8 mouse cellular contexts compared by ENCODE assay signal in the genomic region with DNA sequence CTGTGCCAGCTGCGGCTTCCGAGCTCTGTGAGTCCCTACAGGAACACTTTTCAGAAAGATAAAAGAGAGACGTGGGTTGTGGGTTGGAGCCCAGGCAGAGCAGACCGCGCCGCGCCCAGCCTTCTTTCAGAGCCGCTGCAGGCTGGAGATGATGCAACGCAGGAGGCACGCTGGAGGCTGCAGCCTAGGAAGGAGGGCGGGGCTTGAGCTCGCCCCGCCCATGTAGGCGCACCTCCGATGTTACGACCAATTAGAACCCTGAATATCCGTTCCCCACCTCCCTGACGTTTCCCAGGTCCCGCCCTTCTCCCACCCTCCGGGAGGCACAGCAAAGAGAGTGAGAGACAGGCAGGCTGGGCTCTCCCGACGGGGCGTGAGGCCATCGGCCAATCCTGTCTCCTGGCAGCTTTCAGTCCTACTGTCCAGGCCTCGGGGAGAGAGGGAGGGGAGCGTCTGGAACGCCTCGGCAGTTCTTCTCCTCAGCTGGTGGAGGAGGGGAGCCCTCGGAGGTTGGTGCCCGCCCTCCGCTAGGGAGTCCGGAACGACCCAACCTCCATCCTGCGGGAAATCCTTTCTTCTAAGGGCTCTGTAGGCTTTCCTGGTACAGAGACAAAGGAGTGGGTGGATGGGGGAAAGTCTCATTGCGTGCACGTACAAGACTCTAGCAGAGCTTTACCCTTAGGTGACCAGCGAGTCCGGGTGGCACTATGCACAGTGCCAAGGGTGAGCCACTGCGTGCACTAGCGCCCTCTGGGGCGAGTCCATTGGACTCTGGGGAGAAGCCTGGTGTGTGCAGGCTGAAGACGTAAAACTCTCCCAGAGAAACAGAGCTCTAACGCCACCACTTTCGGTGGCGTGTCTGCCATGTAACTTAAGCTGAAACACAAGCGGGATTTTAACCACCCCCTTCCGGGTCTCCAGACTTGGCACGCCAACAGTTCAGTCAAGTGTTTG. TPM values are rescaled to one million over a fixed set of nuclear protein-coding genes. Genes with fewer than 3 reads are reported as not detected.
A peak's percentile ranks its signal among the peaks of the same experiment; 100 is the strongest.
DNase-seq lines count a peak whose midpoint lies in the region; ATAC-seq lines count a peak whose summit lies in the region.

A gene (minus strand): TSS at position 153 of the 954 bp plus-strand sequence.

- H3K4me1 ChIP-seq in brown adipose tissue, adult 24 weeks (ENCODE audit: control insufficient read depth, insufficient read depth, insufficient read length, low read length): 0 out of 2 replicates have a peak, but pooled peaks cover 3% of the 10 kb centered on the region
- H3K4me1 ChIP-seq in heart, embryonic 13.5 days: peaks cover 28% of the 10 kb centered on the region
- peaks cover 48% of the 10 kb centered on the region for H3K4me1 ChIP-seq in liver, embryonic 12.5 days
- peaks cover 6% of the 10 kb centered on the region; the same call in 1 of the 2 replicates for H3K4me1 ChIP-seq in stomach, embryonic 15.5 days

- H3K9ac ChIP-seq in heart, embryonic 13.5 days: peak within 1 kb of the TSS; percentile 90
- peak within 1 kb of the TSS; percentile 92 for H3K9ac ChIP-seq in liver, embryonic 12.5 days
- H3K9ac ChIP-seq in stomach, embryonic 15.5 days: peak within 1 kb of the TSS; percentile 73

- peak; percentile 96 for DNase-seq in CD4-positive, CD25-positive, alpha-beta regulatory T cell, adult 2 months (ENCODE audit: low read depth, low spot score)
- peak; percentile 74 for DNase-seq in fat pad, adult 2 months (ENCODE audit: extremely low read depth, low read depth, low spot score)
- DNase-seq in kidney, postnatal 10 days: peak; percentile 95
- peak; percentile 72 to 82 for DNase-seq in natural killer cell, adult 2 months (ENCODE audit: low spot score in 2 of 2)

- H3K36me3 ChIP-seq in heart, embryonic 13.5 days: no peaks in the 10 kb centered on the region
- peaks cover 5% of the 10 kb centered on the region for H3K36me3 ChIP-seq in liver, embryonic 12.5 days
- H3K36me3 ChIP-seq in stomach, embryonic 15.5 days: no peaks in the 10 kb centered on the region

- ATAC-seq in heart, embryonic 13.5 days (ENCODE audit: extremely low read depth, insufficient number of reproducible peaks, low FRiP score, low TSS enrichment): peak; percentile 96
- ATAC-seq in liver, embryonic 12.5 days: peak; percentile 98
- peak; percentile 98 for ATAC-seq in stomach, embryonic 15.5 days (ENCODE audit: insufficient read depth, low FRiP score, low read depth)

- peak within 1 kb of the TSS; percentile 70 for H3K4me3 ChIP-seq in brown adipose tissue, adult 24 weeks (ENCODE audit: insufficient read depth, low read depth, low read length)
- H3K4me3 ChIP-seq in heart, embryonic 13.5 days: peak within 1 kb of the TSS; percentile 81
- peak within 1 kb of the TSS; percentile 81 for H3K4me3 ChIP-seq in liver, embryonic 12.5 days
- peak within 1 kb of the TSS; percentile 75 for H3K4me3 ChIP-seq in stomach, embryonic 15.5 days (replicated peaks)

- under 1% methylated on average over 48 of the region's 48 CpGs for WGBS in heart, embryonic 13.5 days
- WGBS in liver, embryonic 12.5 days (ENCODE audit: insufficient replicate concordance): under 1% methylated on average over 48 of the region's 48 CpGs
- WGBS in stomach, embryonic 15.5 days: under 1% methylated on average over 48 of the region's 48 CpGs

- peak within 1 kb of the TSS; percentile 99 for H3K4me2 ChIP-seq in heart, embryonic 13.5 days
- peak within 1 kb of the TSS; percentile 99 for H3K4me2 ChIP-seq in liver, embryonic 12.5 days
- peak within 1 kb of the TSS; percentile 98 for H3K4me2 ChIP-seq in stomach, embryonic 15.5 days

- H3K27me3 ChIP-seq in heart, embryonic 13.5 days (replicated peaks): peaks cover 25% of the 10 kb centered on the region
- no peaks in the 10 kb centered on the region for H3K27me3 ChIP-seq in liver, embryonic 12.5 days (replicated peaks)
- H3K27me3 ChIP-seq in stomach, embryonic 15.5 days (replicated peaks): no peaks in the 10 kb centered on the region

- H3K27ac ChIP-seq in brown adipose tissue, adult 24 weeks (replicated peaks; ENCODE audit: low read depth, low read length): peak within 1 kb of the TSS; percentile 41
- peak within 1 kb of the TSS; percentile 98 for H3K27ac ChIP-seq in heart, embryonic 13.5 days (replicated peaks)
- peak within 1 kb of the TSS; percentile 96 for H3K27ac ChIP-seq in liver, embryonic 12.5 days
- peak within 1 kb of the TSS; percentile 98 for H3K27ac ChIP-seq in stomach, embryonic 15.5 days

- H3K9me3 ChIP-seq in heart, embryonic 13.5 days: no peaks in the 10 kb centered on the region
- no peaks in the 10 kb centered on the region for H3K9me3 ChIP-seq in liver, embryonic 12.5 days (replicated peaks)
- H3K9me3 ChIP-seq in stomach, embryonic 15.5 days: no peaks in the 10 kb centered on the region

RNA-seq across cellular contexts. Expression of the gene that starts here (rescaled TPM):
- polyA plus RNA-seq in brown adipose tissue, adult 24 weeks (2012; ENCODE audit: insufficient read depth, insufficient read length, missing spikeins): 0.63 and 0.88 TPM in 2 replicates
- 7.8 and 8.1 TPM in 2 replicates for polyA plus RNA-seq in heart, embryonic 13.5 days (2015; fragmentation: Nextera tagmentation; extraction: Ambion mirVana)
- polyA plus RNA-seq in liver, embryonic 12.5 days (2016; fragmentation: Nextera tagmentation; extraction: Ambion mirVana): 11.2 and 12.0 TPM in 2 replicates
- 15.0 and 15.4 TPM in 2 replicates for polyA plus RNA-seq in stomach, embryonic 15.5 days (2015; fragmentation: Nextera tagmentation; extraction: Ambion mirVana)

Comparison
In these comparisons a context has a peak if more than half of its experiments do, and no peak if none do; other contexts are left out.
1. Peak in every context shown above with its lines: DNase-seq, ATAC-seq, H3K4me3 ChIP-seq and H3K27ac ChIP-seq.
2. H3K27ac ChIP-seq: peak in every context shown above with its lines; median percentile 98 in heart, embryonic 13.5 days; 98 in stomach, embryonic 15.5 days; 96 in liver, embryonic 12.5 days; 41 in brown adipose tissue, adult 24 weeks.